Mouse (Mus musculus) mouse trophoblast stem cell (cell line): ENCODE data around the gene Prickle1.

Experiments used
- in situ Hi-C, 2 experiments: fragments of 300-500 bp; cut with MseI, MboI; formaldehyde crosslinking; loops; 2 replicates in 1 of 2; 3 replicates in 1 of 2; pipeline ENCODE4 v1.15.1; 2025

Prickle1 gene

GRCm38 (mm10) chr15:93512437-93512836 is 83.3 kb downstream of the Prickle1 start:
- in situ Hi-C loops, result no loop called here

- in situ Hi-C loops, result no loop called here
Observed at GRCm38 (mm10) chr15:93510690-93511336, 84.9 kb downstream of the Prickle1 start.

- in situ Hi-C loops, result loop anchor here in 1 of 2 experiments (10.0 kb wide), 1 partner anchor 710 kb away; no protein-coding TSS in a partner anchor
Observed at GRCm38 (mm10) chr15:93504808-93505207, 90.9 kb downstream of the Prickle1 start.

- in situ Hi-C loops, result loop anchor here in 1 of 2 experiments (10.0 kb wide), 1 partner anchor 712 kb away; no protein-coding TSS in a partner anchor
Observed at GRCm38 (mm10) chr15:93503201-93503745, 92.4 kb downstream of the Prickle1 start.

GRCm38 (mm10) chr15:93502703-93503102 is 93.0 kb downstream of the Prickle1 start:
- in situ Hi-C loops, result loop anchor here in 1 of 2 experiments (10.0 kb wide), 1 partner anchor 712 kb away; no protein-coding TSS in a partner anchor

- in situ Hi-C loops, result loop anchor here in 1 of 2 experiments (10.0 kb wide), 1 partner anchor 715 kb away; no protein-coding TSS in a partner anchor
Observed at GRCm38 (mm10) chr15:93499866-93500265, 95.8 kb downstream of the Prickle1 start.

GRCm38 (mm10) chr15:93494700-93495099 is 101.0 kb downstream of the Prickle1 start:
- in situ Hi-C loops, result no loop called here

- in situ Hi-C loops, result no loop called here
Observed at GRCm38 (mm10) chr15:93489597-93489996, 106.1 kb downstream of the Prickle1 start.

- in situ Hi-C loops, result no loop called here
Observed at GRCm38 (mm10) chr15:93486066-93486465, 109.6 kb downstream of the Prickle1 start.

GRCm38 (mm10) chr15:93485252-93485651 is 110.4 kb downstream of the Prickle1 start:
- in situ Hi-C loops, result no loop called here

- in situ Hi-C loops, result no loop called here
Observed at GRCm38 (mm10) chr15:93484261-93484710, 111.4 kb downstream of the Prickle1 start.

GRCm38 (mm10) chr15:93481112-93481511 is 114.6 kb downstream of the Prickle1 start:
- in situ Hi-C loops, result no loop called here

- in situ Hi-C loops, result no loop called here
Observed at GRCm38 (mm10) chr15:93479445-93479844, 116.2 kb downstream of the Prickle1 start.

- in situ Hi-C loops, result no loop called here
Observed at GRCm38 (mm10) chr15:93478676-93479075, 117.0 kb downstream of the Prickle1 start.

GRCm38 (mm10) chr15:93477729-93478128 is 118.0 kb downstream of the Prickle1 start:
- in situ Hi-C loops, result no loop called here

GRCm38 (mm10) chr15:93475688-93476087 is 120.0 kb downstream of the Prickle1 start:
- in situ Hi-C loops, result no loop called here

GRCm38 (mm10) chr15:93474277-93474676 is 121.4 kb downstream of the Prickle1 start:
- in situ Hi-C loops, result no loop called here

- in situ Hi-C loops, result no loop called here
Observed at GRCm38 (mm10) chr15:93472089-93472488, 123.6 kb downstream of the Prickle1 start.

GRCm38 (mm10) chr15:93471651-93472050 is 124.0 kb downstream of the Prickle1 start:
- in situ Hi-C loops, result no loop called here

GRCm38 (mm10) chr15:93461066-93461465 is 134.6 kb downstream of the Prickle1 start:
- in situ Hi-C loops, result no loop called here

- in situ Hi-C loops, result no loop called here
Observed at GRCm38 (mm10) chr15:93459422-93459821, 136.3 kb downstream of the Prickle1 start.

GRCm38 (mm10) chr15:93456005-93456404 is 139.7 kb downstream of the Prickle1 start:
- in situ Hi-C loops, result no loop called here

GRCm38 (mm10) chr15:93453296-93453695 is 142.4 kb downstream of the Prickle1 start:
- in situ Hi-C loops, result no loop called here
